Mouse (Mus musculus): Measurements from ENCODE around the gene Xrcc2.
"Not testable (repeated sequence)": the region's sequence is repeated elsewhere in the genome, so short reads cannot be mapped to it uniquely, and the experiment has no call there.

Gene Xrcc2

DNA sequence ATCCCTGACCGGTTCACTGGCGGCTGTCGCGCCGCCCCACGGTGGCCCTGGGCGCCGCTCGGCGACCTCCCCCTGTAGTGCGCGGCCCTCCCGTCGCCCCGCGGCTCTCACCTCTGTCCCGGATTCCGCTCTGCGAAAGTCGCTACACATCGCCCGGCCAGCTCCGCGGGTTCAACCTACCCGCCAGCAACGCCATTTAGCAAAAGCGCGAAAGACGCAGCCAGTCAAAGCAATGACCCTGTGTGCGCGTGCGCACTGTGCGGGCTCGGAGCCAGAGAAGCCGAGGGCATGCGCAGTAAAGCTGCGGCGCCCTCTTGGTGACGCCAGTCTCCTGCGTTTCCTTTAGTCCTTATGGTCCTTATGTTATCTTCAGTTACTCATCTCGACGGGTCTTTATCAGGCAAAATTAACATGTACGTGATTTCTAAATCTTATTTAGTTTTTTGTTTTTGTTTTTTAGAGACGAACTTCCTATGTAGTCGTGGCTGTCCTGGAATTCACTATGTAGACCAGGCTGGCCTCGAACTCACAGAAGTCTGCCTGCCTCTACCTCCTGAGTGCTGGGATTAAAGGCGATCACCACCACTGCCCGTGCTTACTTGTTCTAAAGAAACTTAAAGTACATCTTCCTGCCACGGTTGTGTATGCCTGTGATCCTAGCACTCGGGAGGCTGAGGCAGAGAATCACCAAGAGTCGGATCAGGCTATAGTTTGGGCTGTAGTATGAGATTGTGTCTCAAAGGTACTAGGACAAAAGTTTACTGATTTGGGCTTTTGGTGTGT, at the start of gene Xrcc2:
TSS of gene Xrcc2 (minus strand) at position 259 of the 783 bp plus-strand sequence.
- peak; percentile 97 for DNase-seq (ENCODE audit: low spot score)

DNA sequence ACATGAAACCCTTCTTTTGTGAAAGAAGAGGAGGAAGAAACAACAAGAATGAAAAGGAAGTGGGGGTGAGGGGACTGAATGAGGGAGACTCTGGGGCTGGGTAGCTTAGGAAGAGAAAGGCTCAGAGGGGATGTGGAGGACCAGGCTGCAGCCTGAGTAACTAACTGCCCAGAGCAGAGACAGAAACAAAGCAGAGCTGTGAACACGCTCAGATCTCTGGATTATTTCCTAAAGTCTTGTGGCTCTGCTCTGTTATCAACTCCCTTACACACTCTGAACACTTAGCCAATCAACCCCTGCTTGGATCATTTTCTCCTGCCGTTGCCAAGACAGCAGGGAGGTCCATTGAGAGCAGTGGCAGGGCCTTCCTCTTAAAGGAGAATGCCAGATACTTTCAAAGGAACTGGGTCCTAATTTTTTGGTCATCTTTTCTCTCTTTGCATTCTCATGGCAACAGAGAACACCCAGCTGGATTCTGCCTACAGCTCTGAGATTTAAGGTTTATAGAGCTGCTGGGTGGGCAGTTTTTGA, 48.7 kb upstream of the Xrcc2 start:
- DNase-seq (ENCODE audit: low spot score), result no peak

- no peak for DNase-seq (ENCODE audit: low spot score)
Observed at GRCm38 (mm10) chr5:25753556-25754235, 48.1 kb upstream of the Xrcc2 start.

DNA sequence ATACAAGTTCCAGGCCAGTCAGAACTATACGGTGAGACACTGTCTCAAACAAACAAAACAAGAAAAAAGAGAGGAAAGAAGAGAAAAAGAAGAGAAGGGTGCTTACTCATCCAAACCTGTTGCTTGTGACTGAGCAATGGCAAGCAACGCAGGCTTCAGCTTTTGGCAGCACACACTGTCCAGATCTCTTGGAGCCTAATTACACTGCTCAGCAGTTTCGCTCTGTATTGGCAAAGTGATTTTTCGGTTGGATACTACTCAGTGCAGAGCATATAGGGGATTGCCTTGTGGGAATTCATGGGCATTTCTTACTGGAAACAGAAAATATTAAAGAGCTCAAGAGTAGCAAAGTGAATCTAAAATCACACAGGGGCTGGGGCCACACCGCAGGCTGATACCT, 47.2 kb upstream of the Xrcc2 start:
- no peak for DNase-seq (ENCODE audit: low spot score)

- no peak for DNase-seq (ENCODE audit: low spot score)
Observed at GRCm38 (mm10) chr5:25751552-25751951, 45.9 kb upstream of the Xrcc2 start.

DNA sequence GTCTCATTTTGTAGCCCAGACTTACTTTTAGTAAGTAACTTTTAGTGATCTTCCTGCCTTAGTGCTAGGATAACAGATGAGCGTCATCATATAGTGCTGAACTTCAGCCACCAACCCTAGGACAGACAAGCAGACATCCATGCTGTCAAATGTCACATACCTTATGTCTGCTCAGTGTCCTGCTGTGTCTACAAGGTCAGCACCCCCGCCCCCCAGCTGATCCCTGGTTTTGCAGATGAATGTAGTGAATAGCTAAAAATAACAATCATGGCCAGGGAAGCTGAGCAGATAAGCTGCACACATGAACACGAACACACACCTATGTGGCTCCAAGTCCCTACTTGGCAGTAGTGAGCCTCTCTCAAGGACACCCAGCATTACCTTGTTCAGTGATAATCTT, 43.0 kb upstream of the Xrcc2 start:
- DNase-seq (ENCODE audit: low spot score), result no peak

GRCm38 (mm10) chr5:25747904-25748303, 42.3 kb upstream of the Xrcc2 start:
- no peak for DNase-seq (ENCODE audit: low spot score)

DNA sequence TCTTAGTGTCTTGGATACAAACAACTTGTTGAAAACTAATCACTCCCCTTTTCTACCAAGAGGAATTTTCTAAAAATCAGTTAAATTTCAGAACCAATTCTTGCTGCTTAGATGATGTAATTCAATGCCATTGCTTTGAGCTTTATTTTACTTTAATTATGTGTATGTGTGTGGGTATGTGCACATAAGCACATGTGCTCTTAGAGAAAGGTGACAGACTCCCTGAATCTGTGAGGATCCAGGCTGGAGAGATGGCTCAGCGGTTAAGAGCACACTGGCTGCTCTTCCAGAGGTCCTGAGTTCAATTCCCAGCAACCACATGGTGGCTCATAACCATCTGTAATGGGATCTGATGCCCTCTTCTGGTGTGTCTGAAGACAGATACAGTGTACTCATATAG, 33.3 kb upstream of the Xrcc2 start:
- not testable (repeated sequence) for DNase-seq (ENCODE audit: low spot score)

- no peak for DNase-seq (ENCODE audit: low spot score)
Observed at GRCm38 (mm10) chr5:25738448-25738847, 32.8 kb upstream of the Xrcc2 start.

- no peak for DNase-seq (ENCODE audit: low spot score)
Observed at GRCm38 (mm10) chr5:25735861-25736260, 30.2 kb upstream of the Xrcc2 start.

DNA sequence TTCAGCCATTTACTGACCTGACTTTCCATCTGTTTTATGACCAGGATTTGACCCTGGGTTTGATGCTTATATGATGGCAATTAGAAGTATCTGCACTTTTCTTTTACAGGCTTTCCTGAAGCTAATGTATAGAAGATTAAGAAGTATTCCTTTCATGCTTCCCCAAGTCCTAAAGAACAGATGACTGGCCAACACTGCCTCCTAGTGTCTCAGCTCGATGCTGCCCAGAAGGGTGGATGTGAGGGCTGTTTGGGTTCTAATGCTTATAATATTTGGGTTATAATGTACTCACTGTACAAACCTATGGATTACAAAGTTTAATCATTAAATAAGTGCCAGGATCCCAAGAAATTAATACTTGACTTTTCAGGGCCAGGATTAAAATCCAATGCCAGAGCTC, 28.7 kb upstream of the Xrcc2 start:
- peak; percentile 38 for DNase-seq (ENCODE audit: low spot score)

- no peak for DNase-seq (ENCODE audit: low spot score)
Observed at GRCm38 (mm10) chr5:25724134-25724675, 18.6 kb upstream of the Xrcc2 start.

DNA sequence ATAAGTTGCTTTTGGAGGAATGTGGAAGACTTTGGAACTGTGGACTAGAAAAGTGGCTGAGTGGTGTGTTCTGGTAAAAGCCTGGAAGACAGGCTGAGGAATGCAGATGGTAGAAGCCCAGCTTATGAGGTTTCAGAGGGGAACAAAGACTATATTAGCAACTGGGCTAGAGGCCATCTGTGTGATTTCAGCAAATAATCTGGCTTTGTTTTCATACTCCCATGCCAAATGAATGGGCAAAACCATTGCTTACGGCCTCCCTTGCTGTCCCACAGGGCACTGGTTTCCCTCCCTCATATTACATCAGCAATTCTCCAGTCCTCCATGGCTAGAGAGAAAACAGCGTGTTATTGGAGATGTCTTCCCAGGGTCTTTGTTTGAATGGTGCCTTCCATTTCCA, 17.4 kb upstream of the Xrcc2 start:
- DNase-seq (ENCODE audit: low spot score), result no peak

- no peak for DNase-seq (ENCODE audit: low spot score)
Observed at GRCm38 (mm10) chr5:25719390-25719789, 13.8 kb upstream of the Xrcc2 start.

DNA sequence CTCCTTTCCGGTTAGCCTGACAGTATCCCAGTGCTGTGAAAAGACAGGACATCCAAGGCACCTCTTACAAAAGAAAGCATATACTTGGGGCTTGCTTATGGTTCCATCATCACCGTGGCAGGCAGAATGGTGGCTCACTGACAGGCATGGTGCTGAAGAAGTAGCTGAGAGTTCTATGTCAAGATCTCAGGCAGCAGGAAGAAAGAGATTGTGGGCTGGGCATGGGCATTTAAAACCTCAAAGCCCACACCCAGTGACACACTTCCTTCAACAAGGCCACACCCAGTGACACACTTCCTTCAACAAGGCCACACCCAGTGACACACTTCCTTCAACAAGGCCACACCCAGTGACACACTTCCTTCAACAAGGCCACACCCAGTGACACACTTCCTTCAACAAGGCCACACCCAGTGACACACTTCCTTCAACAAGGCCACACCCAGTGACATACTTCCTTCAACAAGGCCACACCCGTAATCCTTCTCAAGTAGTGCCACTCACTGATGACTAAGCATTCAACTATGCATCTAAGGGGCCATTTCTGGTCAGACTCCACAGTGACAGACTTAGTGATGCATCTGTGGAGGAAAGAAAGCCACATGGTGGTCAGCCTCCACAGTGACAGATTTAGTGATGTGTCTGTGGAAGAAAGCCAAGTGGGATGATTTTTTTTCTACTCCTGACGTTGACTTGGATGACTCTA, 7.5 kb upstream of the Xrcc2 start:
- DNase-seq (ENCODE audit: low spot score), result not testable (repeated sequence)

DNA sequence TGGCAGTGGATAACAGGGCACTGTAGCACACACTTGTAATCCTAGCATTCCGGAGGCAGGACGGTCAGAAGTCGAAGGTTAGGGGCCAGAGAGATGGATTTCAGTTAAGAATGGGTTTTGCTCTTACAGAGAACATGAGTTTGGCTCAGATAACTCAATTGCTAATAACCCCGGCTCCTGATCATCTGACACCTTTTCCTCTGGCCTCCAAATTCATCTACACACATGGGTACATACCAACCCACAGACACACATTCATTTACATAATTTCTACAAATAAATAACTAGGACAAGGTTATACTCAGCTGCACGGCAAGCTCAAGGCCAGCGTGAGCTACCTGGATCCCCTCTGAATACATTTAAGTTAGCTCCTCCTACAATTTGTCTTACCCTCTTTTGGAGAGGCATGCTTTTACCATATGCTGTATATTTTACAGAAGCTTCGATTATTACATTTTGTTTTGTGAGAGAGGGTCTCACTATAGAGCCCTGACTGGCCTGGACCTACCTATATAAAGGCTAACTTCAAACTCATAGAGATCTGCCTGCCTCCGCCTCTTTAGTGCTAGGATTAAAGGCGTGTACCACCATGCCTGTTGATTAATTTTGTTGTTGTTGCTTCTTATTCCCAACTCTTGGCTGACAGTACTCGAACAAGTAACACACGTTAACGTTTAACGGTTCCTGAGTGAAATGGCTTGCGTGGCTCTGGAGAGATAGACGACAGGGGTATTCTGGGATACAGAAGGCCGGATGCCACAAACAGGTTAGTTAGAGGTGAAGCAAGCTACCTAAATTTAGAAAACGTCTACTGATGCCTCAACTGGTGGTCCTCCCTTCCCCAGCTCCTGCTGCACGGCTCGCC, 691 bp downstream of the Xrcc2 start:
- no peak for DNase-seq (ENCODE audit: low spot score)

DNA sequence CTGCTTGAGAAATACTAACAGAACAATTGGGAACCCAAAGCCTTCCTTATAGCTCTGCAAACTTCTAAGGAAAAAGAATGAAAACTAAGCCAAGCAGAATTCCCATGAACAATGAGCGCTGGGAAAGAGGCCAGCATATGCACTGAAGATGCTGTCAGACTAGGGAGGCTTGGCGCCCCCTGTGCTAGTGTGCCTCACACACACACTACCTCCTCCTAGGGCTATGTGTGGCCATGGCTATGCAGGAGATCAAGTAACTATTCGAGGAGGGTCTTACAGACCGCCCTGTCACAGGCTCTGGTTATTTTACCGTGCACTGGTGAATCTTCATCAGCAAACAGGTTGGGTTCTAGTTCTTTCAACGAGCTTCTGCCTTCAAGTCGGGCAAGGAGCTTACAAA, 7.7 kb downstream of the Xrcc2 start:
- no peak for DNase-seq (ENCODE audit: low spot score)

GRCm38 (mm10) chr5:25696256-25696655, 9.4 kb downstream of the Xrcc2 start:
- DNase-seq (ENCODE audit: low spot score), result no peak

GRCm38 (mm10) chr5:25695786-25696185, 9.8 kb downstream of the Xrcc2 start:
- DNase-seq (ENCODE audit: low spot score), result no peak

DNA sequence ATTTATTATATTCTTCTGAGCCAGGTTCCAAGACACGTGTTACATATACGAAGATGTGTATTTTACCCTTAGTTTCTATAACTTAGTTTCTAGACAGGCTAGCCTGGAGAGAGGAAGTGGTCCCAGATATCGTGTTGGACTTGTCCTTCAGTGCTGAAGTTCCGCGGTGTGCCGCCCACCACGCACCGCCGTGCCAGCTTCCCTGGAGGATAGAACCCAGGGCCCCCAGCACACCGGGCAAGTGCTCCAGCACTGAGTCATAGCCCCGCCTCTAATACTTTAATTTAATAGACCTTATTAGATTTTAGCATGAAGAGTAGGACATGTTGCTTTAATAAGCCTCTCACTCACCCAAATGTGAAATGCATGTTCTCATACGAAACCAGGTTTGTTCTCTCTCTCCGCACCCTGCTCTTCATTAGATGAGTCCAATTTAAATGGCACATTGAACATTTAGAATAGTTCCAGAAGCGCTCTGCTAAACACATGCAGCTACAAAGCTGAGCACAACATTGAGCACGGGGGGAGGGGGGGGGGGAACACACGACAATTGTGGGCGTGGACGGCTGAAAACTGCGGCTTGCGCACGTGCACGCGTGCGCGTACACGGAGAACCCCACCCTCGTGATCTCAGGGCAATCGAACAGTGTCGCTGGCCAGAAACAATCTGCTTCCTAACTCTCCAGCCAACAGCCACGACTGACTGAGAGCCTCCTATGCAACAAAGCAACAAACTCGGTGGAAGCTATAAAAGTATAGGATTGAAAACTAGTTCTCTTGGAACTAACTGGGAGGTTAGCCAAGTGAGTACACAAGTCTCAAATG, 33.7 kb downstream of the Xrcc2 start:
- DNase-seq (ENCODE audit: low spot score), result no peak

DNA sequence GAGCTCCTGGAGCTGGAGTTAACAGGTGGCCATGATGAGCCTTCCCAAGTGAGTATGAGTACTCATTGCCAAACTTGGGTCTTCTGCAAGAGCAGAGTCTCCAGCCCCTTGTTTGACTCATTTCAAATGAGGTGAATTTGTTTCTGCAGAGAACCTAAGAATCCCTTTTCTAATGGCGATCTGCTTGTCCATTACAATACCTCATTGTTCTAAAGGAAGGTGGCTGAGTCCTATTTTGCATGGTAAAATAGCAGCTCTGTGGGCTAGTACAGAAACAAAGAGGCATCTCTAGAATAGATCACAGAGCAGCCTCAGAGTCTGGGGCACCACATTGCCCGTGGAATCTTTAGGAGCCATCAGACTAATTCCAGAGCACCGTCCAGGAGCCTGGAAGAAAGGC, 34.6 kb downstream of the Xrcc2 start:
- no peak for DNase-seq (ENCODE audit: low spot score)
